Mouse (Mus musculus) ES-CJ7 (cell line): ENCODE data around the gene Rbm28.

Source experiments
- DNase-seq: peaks from one replicate; pipeline ENCODE4 v3.0.0; 2011; ENCODE audit warnings: low read depth, low spot score

The Rbm28 gene

DNA sequence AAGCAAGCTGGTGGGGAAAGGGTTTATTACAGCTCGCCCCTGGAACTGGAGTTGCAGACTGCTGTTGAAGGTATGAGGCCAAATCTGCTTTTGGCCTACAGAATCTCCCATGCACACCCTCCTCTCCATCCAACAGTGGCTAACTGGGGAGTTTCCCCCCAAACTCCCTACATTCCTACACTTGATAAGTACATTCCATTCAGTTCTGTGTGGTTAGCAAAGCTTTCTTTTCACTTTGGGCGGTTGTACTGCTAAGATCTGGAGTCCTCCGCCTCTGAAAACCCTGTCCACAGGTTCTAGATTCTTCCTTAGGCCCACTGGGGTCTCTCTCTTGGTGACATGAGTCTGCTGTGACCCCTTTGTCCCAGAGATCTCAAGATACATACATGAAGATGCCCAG, 19.8 kb downstream of the Rbm28 start:
- no peak for DNase-seq

DNA sequence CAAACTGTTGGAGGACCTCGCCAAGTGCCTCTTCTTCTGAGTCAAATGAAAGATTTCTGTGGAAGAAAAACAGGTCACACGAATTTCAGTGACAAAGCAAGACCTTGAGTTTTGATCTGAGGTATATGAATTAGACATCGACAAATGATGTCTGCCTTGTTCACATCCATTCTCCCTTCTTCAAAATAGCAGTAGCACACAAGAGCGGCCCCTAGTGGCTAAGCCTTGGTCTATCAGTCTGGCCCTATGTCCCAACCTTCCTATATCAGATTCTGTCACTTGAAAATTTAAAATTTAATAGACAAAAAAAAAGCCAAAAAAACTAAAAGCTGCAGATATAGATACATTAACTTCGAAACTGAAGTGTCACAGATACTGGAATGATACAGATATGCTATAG, 21.2 kb downstream of the Rbm28 start:
- DNase-seq, result peak; percentile 60

DNA sequence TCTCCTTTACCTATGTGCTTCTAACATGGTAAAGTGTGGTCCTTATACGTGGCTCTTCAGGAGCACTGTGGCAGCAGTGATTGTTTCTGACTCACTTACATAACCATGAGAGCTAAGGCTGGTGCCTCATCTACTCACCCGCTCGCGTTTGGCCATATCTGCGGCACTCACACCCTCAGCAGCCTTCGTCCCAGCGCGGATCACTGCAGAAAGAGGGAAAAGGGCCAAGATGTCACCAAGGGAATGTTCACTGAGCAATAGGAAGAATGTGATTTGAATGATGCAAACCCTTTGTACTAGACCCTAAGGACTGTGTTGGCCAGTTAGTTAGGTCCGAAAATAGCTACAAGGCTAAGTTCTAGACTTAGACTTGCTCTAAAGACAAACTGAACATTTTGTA, 27.4 kb downstream of the Rbm28 start:
- DNase-seq, result no peak

DNA sequence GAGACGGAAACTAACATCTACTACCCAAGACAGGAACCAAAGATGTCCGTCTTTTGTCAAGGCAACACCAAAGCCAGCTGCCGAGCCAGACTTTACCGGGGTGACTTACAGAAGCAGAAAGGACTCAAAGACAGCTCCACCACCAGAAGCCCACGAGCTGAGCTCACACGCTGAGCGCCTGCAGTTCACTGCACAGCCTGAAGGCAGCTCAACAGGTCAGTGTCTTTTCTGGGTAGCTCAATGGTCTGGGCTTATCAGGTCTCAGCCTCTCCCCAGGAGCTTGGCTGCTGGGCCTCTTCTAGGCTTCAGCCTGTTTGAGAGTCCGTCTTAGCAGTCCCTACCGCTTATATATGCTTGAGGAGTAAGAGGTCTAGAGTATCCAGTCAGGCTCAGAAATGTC, 31.7 kb downstream of the Rbm28 start:
- DNase-seq, result peak; percentile 39

DNA sequence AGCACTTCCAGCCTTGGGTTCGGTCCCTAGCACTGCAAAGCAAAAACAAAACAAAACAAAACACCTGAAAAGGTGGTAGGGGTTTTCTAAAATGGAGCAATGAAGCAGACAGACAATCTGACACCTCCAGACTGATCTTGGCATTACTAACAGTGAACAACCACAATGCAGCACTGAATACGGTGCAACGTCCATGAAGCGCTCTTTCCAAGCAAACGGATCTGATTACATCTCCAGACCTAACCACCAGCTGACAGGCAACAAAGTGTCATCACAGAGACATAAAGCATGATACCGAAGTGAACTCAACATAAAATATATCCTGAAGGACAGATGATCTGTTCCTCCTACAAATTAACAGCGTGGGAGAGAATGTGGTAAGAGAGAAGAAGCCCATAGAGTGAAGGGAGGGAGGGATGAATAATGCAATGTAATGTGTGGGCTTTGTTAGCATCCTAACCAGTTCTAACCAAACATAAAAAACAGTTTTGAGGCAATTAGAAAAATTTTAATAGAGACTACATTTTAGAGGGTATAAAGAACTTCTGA, 37.9 kb downstream of the Rbm28 start:
- no peak for DNase-seq

DNA sequence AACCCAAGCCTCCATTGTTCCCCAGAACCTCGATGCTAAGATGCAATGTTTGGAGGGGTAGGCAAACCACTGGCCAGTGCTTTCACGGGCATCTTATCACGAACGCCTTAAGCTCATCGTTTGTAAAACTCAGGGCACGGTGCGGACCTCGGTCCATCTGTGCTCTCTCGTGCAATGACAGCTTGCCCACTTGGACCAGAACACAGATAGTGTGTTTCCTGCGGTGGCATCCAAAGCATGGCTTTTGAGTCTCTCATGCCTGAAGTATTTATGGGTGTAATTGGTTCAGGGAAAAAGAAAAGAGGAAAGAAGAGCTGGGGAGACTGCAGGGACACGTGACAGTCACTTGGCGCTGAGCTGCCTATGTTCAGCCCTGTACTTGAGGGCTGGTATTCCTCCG, 44.8 kb downstream of the Rbm28 start:
- no peak for DNase-seq

DNA sequence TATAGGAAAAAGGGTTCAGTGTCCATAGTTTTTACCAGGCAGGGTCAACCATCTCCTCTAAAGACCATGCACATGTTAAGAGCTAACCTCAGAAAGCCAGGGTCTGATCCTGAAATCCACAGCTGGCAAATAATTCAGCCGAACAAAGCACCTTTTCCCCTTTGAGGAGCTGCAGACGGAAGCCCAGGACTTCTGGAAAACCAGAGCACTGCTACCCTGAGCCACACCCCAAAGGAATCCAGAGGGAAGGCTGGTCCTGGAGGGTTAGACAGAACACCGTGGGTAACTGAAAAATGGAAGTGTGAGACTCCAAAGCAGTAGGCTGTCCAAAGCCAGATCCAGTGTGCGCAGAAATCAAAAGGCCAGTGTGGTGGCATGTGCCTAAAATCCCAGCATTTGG, 45.8 kb downstream of the Rbm28 start:
- no peak for DNase-seq

DNA sequence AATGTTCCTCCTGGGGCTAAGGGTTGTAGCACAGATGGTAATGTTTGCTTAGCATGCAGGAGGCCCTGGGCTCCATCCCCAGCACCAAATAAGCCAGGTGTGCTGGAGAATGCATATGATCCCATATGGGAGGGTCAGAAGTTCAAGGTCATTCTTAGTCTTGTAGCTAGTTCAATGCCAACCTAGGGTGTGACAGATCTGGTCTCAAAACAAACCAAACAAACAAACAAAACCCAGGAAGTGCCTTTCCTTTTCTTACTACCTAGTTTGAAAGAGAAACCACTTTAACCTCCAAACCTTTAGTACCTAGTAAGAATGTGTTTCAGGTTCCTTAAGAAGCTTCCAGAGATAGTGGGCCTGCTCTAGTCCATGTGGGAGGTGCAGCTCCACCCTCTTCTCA, 46.6 kb downstream of the Rbm28 start:
- peak; percentile 74 for DNase-seq

DNA sequence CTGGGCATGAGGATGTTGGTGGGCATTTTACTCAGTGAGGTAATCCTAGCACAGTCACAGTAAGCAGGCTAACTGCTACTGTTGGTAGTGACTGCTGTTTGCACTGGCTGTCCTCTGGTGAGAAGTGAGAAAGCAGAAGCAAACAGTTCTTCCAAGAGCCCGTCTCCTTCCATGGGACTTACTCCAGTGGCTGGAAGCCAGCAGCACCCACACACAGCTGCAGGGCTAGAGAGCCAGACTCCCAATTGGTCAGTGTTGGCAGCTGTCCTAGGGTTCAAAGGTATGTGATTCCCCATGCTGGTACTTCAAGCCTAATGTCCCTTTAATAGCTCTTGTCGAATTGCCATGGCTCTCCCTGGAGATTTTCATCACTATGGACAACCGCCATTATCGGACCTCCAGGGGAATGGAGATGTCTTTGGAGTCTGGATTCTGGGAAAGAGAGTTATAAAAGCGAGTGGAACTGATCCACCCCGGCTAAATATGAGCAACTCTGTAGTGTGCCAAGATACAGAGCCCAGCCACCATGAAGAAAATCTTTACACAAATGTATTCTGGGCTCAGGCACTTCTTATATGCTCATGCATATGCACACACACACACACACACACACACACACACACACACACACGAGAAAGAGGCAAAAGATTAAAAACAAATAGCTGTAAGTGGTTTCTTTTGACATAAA, 47.2 kb downstream of the Rbm28 start:
- DNase-seq, result no peak

DNA sequence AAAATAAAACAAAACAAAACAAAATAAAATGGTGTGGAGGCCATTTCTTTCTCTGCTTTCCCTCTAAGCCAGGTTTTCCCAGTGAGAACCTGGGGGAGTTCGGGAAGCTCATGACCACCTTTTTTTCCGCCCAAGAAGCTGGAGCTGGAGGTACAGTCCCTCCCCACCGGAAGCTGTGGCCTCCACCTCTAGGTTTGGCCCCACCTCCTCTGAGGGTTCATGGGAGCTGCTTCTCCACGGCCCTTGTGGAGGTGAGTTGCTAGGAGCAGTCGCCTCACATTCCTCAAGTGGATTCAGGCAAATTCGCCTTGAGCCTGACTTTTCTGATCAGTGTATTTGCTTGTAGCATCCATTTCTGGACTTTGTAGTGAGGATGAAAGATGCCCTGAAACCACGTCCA, 49.0 kb downstream of the Rbm28 start:
- peak; percentile 37 for DNase-seq

DNA sequence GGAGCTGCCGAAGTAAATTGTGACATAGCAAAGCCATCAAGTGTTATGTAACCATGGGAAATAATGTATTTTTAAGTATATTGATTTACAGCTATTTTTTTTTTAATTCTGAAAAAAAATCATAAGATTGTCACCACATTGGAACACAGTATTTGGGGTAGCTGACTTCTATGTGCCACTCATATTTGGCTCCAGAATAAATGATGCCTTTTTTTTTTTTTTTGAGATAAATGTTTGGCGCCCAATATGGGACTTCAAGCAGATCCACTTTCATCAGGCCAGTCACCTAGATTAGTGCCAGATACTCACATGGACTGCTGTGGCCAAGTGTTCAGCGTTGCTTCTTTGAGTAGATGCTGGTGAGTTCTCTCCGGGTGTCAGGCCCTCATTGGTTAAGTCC, 53.3 kb downstream of the Rbm28 start:
- DNase-seq, result no peak

DNA sequence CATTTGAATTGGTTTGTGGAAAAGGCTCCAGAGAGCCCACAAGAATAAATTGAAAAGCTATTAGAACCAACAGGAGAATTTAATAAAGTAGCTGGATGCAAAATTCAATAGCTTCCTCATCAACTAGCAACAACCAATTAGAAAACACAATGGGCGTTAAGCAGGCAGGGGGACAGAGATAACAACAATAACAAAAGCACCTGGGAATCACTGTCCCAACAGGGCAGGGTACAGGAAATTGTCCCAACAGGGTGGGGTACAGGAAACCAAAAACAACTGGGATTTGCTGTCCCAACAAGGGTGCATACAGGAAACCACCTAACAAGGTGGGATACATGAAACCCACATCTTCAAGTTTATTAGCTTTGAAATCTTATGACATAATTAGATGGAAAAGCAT, 56.4 kb downstream of the Rbm28 start:
- no peak for DNase-seq

DNA sequence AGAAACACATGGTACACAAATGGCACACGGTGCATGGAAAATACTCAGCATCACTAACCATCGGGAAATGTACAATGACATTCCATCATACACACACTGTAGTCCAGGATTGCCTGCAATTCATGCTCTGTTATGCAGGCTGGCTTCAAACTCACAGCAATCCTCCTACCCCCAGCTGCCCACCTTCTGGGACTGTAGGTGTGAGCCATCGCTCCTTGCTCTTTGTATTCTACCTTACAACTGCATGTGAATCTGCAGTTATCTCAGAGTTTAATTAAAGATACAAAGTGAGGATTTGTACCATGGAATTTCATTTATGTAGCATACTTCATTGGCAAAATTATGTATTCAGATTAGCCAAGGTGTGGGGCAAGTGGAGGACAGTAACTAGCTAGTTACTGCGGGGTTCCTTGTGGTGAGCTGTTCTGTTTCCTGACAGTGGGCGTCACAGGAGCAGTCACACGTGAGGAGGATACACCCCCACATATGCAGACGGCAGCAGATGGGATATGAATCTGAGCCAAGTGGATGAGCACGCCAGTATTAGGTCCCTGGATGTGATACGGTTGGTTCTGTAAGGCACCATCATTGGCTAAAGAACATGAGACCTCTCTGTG, 63.5 kb downstream of the Rbm28 start:
- no peak for DNase-seq

DNA sequence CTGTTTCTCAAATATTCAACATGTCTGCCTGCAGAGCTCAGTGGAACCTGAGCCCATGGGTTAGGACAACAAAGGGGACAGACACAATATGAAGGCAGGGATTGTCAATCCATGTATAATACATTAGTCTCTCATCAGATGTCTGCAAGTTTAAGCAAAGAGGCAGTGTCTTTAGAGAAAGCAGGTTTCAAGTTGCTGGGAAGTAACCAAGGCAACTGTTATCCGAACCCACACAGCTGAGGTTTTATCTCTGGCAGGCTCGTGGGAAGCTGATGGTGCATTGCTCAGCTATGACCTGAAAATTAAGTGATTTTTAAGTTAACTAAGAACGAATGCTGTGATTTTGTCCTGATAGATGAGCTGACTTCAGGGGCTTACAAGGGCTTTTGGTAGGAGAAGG, 64.4 kb downstream of the Rbm28 start:
- no peak for DNase-seq

DNA sequence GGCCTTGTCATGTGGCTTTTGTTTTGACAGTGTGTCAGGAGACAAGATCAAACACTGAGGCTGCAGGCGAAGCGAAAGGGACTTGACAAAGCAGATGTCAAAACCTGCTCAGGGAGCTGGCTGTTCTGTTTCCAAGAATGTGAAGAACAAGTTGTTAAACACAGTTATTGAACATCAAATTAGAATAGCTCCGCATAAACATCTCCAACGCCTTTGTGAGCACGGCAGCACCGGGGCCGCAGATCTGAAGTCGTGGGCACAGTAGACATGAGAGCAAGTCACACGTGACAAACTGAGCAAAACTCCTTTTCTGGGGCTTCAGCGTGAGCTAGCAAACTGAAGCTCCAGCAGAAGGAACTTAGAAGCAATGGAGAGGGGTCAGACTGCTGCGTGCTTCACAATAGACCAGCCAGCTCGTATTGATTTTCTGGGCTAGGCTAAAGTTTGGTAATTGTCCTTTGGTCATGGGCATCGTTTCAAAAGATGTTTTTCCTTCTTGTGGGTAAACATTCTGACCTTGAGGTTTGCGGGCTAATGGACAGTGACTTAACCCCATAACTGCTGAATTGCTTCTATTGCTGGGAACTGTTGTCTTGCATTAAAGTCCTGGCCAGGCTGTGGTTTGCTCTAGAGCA, 65.2 kb downstream of the Rbm28 start:
- no peak for DNase-seq

DNA sequence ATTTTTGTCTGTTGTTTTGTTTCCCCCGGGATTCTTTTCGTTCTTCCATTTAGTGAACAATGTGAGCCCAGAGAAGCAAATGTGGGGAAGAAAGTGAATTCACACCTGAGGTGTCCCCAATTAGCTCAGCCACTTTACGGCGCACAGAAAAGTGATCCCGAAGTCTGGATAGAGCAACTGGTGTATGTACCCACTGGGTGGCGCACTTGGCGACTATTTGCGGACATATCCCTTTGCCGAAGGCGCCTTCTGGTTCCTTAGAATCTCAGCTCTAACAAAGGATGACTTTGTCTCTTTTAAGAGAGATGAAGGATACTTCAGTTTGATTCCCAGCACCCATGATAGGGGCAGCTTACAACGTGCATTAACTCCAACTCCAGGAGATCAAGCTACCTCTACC, 71.9 kb downstream of the Rbm28 start:
- no peak for DNase-seq

DNA sequence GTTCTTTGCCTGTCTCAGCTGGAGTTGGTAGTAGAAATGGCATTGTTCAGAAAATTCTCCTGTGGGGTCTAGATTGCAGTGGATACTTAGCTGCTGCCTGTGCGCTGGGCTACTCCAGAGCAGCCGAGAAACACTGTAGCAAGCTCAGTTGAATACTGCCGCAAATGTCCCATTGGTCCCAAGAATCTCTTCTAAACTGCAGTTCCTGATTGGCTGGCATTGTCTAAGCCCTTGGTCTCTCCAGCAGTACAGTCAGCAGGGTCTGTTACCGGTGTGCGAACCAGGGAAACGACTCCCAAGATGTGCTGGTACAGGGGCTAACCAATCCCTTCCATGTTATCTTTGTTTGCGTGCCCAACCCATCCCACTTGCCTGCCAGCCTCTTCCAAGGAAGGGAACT, 72.6 kb downstream of the Rbm28 start:
- no peak for DNase-seq

DNA sequence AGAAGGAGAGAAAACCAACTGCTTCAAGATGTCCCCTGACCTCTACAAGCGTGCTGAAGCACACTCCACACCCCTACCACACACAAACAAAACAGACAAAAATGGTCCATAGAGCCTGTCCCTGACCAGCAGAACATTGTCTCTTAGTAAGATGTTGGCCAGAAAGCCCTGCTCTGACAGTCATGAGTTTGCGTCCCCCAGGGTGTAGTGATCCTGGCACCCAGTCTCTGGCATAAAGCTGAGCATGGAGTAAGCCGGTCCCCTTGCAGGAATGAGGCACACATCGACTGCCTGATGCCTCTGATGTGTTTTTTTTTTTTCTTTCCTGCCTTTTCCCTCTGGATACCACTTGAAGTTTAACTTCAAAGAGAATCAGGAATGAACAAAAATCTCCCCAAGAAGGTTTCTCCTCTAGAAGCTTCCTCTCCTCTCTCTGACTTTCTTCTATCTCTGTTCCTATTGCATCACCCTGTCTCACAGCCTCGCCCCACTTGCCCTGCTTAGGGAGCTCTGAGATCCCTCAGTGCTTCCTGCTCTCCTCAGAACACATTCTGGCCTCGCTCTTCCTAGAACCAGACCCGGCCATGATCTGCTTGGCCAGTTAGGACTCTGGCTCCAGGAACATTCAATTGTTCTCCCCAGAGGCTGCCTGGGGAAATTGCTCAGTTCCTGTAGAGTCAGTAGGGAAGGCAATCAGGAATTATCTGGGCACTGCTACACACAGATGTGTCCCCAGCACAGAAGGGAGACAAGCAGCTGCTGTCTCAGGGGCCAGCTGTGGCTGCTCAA, 76.7 kb downstream of the Rbm28 start:
- no peak for DNase-seq

DNA sequence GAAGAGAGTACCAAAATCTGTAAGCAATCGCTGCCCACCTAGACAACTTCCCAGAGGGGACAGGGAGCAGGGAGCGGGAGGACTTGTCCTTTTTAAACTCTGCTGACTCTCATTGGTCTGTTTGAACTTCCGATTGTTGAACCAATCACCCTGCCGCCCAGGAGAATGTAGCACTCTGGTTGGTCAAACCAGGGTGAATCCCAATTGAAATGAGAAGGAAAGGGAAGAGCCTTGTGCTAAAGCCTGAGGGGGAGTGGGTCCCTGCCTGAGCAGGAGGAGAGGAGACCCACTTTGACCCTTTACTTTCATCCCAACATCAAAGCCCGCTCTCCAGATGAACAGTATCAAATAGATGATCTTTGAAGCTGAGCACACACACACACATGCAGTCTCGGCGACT, 80.4 kb downstream of the Rbm28 start:
- no peak for DNase-seq

DNA sequence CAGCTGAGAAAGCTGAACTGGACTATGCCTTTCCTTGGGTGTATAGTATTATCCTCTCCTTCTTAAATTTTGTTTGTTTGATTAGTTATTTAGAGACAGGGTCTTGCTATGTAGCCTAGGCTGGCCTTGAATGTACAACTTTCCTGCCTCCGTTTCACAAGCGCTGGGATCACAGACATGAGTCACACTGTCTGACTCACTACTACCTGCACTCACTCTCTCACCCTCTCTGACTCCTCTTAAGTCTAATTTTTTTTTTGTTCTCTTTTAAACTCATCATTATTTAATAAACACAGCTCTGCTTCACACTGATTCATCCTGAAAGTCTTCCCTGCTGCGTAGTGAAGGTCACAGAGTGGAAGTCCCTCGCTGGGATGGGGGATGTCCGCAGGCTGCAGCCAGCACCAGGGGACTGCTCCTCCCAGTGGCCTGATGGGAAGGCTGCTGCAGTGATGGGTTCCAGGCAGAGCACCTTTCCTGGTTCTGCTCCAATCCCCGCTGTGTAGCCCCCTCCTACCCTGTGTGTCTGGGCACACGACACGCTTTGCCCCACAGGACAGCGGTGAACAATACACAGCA, 81.9 kb downstream of the Rbm28 start:
- DNase-seq, result peak; percentile 50

DNA sequence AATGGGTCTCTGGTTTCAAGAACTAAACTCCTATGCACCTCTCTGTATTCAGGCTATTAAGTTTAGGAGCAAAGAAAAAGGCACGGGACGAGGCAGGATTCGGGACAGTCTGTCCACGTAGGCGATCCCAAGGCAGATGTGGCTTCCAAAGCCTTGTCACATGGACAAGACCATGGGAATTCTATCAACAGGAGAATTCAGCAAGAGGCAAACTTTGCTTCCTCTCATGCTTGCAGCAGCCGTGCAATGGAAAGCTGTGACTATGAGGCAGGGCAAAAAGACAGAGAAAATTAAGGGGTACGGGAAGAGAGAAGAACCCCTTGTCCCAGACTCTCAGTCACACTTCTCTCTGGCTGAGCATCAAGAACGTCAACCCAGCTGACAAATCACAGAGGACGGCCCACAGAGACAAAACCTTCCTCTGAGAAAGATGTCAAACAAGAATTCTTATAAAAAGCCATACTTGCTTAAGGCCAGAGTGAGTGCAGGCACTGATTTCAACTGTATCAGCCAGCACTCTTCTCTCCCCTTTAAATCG, 82.9 kb downstream of the Rbm28 start:
- DNase-seq, result no peak

DNA sequence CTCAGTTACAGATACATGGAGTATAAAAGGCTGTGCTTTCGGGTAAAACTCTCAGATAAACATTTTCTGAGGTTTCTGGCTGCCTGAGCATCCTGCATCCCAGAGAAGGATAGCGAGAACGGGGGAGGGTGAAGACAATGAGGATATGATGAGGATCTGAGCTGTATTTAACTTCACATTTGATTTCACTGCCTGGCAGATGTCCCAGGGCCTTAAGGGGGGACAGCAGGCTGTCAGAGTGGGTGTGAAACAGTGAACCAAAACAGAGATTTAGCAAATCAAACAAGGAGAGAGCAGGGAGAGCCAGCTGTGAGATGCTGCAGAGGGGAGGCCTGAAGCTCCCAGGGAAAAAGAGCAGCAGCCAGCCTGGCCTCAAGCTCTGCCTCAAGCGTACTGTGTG, 85.5 kb downstream of the Rbm28 start:
- no peak for DNase-seq
